Mouse (Mus musculus) heart, embryonic 13.5 days (tissue): ENCODE data around the gene Zfp503. TPM values are rescaled to one million over a fixed set of nuclear protein-coding genes. Genes with fewer than 3 reads are reported as not detected.

Experiments used
- ATAC-seq: fragments of 200-750 bp; cut with Nextera tagmentation; 2 replicates; pipeline ENCODE4 v1.8.0; 2017; ENCODE audit warnings: moderate TSS enrichment; ENCODE audit not compliant: insufficient number of reproducible peaks, low FRiP score, low TSS enrichment; ENCODE audit errors: extremely low read depth
- H3K27ac ChIP-seq: fragments of 300-500 bp; sonication (generic); replicated peaks from 2 replicates; pipeline ENCODE4 v1.5.1; 2015; ENCODE audit warnings: moderate library complexity, mild to moderate bottlenecking, inconsistent platforms
- H3K27me3 ChIP-seq: fragments of 300-500 bp; sonication (generic); replicated peaks from 2 replicates; pipeline ENCODE4 v1.6.1; 2015; ENCODE audit warnings: mild to moderate bottlenecking, inconsistent platforms
- H3K36me3 ChIP-seq: fragments of 300-500 bp; sonication (generic); 2 replicates; pipeline ENCODE4 v1.6.1; 2015; ENCODE audit warnings: mild to moderate bottlenecking, inconsistent platforms
- H3K4me1 ChIP-seq: fragments of 300-500 bp; sonication (generic); 2 replicates; pipeline ENCODE4 v1.6.1; 2015; ENCODE audit warnings: inconsistent platforms
- H3K4me2 ChIP-seq: fragments of 300-500 bp; sonication (generic); 2 replicates; pipeline ENCODE4 v1.6.1; 2015; ENCODE audit warnings: inconsistent platforms, mild to moderate bottlenecking, moderate library complexity
- H3K4me3 ChIP-seq: fragments of 300-500 bp; sonication (generic); 2 replicates; pipeline ENCODE4 v1.5.1; 2015; ENCODE audit warnings: moderate library complexity, mild to moderate bottlenecking, inconsistent platforms
- H3K9ac ChIP-seq: fragments of 300-500 bp; sonication (generic); 2 replicates; pipeline ENCODE4 v1.6.1; 2015; ENCODE audit warnings: inconsistent platforms, mild to moderate bottlenecking, moderate library complexity
- H3K9me3 ChIP-seq: fragments of 300-500 bp; sonication (generic); 2 replicates; pipeline ENCODE4 v1.6.1; 2016; ENCODE audit warnings: inconsistent platforms
- WGBS: fragments of 180-500 bp; shearing (Covaris S2); methylation state at CpG from one replicate; pipeline ENCODE4 v1.1.7; 2015; ENCODE audit warnings: mixed read lengths; 5-methylcytosine and 5-hydroxymethylcytosine counted together
- microRNA-seq: library from miRNA; unstranded; fragments of <30 nt; microRNA quantifications from one replicate; pipeline ENCODE4, GENCODE M21; 2016
- polyA plus RNA-seq: library from polyadenylated mRNA; unstranded; fragments of >200 nt; fragmentation: Nextera tagmentation; extraction: Ambion mirVana; gene quantifications from 2 replicates; pipeline ENCODE4 v1.2.1, GENCODE M21; 2015

Gene Zfp503
- polyA plus RNA-seq, 1 experiment from 2014 or later: 4.2 TPM

DNA sequence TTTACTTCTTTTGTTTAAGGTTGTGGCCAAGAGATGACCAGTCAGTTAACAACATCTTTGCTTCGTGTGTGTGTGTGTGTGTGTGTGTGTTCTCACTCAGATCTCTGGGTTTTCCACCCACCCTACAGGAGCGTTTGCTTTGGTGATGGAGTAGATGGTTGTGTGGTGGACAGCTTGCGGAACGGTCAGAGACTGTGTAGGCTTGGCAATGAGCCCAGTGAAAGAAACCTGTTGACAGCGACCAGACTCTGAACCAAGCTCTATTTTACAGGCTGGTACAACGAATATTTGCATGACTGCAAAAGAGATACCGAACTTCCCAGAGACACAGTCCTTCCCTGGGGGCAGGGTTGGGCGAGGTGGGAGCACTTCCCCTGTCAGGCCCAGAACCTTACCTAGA lies 30.2 kb downstream of the Zfp503 start:
- ATAC-seq: no peak
- H3K27me3 ChIP-seq: no peaks in the 10 kb centered on the region
- 17% methylated on average over 8 of the region's 8 CpGs for WGBS

GRCm38 (mm10) chr14:21958643-21959042 lies 30.8 kb downstream of the Zfp503 start:
- Histone ChIP-seq H3K27ac (no peak overlapping the region), H3K4me3 (no peak overlapping the region), H3K4me2 (no peak overlapping the region), H3K4me1 (peaks cover 18% of the 10 kb centered on the region), H3K9me3 (no peaks in the 10 kb centered on the region), H3K9ac (no peak overlapping the region), H3K36me3 (no peaks in the 10 kb centered on the region), H3K27me3 (no peaks in the 10 kb centered on the region)
- ATAC-seq: no peak
- WGBS: 73% methylated on average over 5 of the region's 5 CpGs

More for the DNA sequence above, 30.2 kb downstream of the Zfp503 start:
- peak overlapping the region; percentile 22; the same call in 1 of the 2 replicates for H3K4me2 ChIP-seq
- no peak overlapping the region for H3K9ac ChIP-seq
- no peaks in the 10 kb centered on the region for H3K36me3 ChIP-seq
- no peaks in the 10 kb centered on the region for H3K9me3 ChIP-seq
- 0 out of 2 replicates have a peak overlapping the region, but pooled peaks have one; percentile 34 for H3K27ac ChIP-seq
- H3K4me1 ChIP-seq: peaks cover 18% of the 10 kb centered on the region
- no peak overlapping the region for H3K4me3 ChIP-seq

- Histone ChIP-seq H3K9me3 (no peaks in the 10 kb centered on the region), H3K4me3 (no peak overlapping the region), H3K27ac (no peak overlapping the region), H3K27me3 (no peaks in the 10 kb centered on the region), H3K4me2 (no peak overlapping the region), H3K4me1 (no peaks in the 10 kb centered on the region), H3K9ac (no peak overlapping the region), H3K36me3 (no peaks in the 10 kb centered on the region)
- ATAC-seq: no peak
- WGBS: 64% methylated on average over 7 of the region's 7 CpGs
Measured at GRCm38 (mm10) chr14:21952541-21952940, 36.9 kb downstream of the Zfp503 start.

DNA sequence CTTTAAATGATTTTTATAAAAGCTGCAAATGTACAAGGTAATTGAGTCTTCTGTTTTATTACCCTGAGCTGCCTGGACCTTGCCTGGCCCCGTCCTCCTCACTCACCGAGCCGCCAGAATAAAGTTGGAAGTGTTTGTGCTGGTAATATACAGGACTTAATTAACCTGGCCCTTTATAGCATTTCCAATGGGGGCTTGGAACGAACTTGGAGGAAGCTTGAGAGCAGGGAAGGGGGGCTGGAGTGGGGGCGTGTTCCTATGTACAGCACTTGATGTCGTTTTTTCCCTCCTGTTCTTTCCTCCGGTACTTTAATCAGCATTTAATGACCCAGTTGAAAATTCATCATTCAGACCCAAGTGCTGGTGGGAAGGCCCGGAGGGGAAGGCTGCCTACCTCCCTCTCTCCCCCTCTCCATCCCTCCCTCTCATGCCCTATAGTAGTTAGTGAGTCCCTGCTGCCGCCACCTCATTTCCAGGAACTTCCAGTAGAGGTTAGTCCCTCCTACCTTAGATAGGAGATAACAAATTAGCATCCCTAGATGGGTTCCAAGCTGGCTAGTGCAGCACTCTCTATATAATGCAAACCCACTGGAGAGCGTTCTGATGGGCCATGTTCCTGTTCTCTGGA lies 37.4 kb downstream of the Zfp503 start:
- no peaks in the 10 kb centered on the region for H3K4me1 ChIP-seq
- H3K9me3 ChIP-seq: no peaks in the 10 kb centered on the region
- H3K27ac ChIP-seq: no peak overlapping the region
- H3K36me3 ChIP-seq: no peaks in the 10 kb centered on the region
- H3K4me2 ChIP-seq: no peak overlapping the region
- WGBS: 73% methylated on average over 10 of the region's 10 CpGs
- no peak overlapping the region for H3K9ac ChIP-seq
- ATAC-seq: no peak
- H3K4me3 ChIP-seq: no peak overlapping the region
- H3K27me3 ChIP-seq: no peaks in the 10 kb centered on the region

GRCm38 (mm10) chr14:21944946-21945345 lies 44.5 kb downstream of the Zfp503 start:
- Histone ChIP-seq H3K27ac (no peak overlapping the region), H3K4me2 (no peak overlapping the region), H3K4me3 (no peak overlapping the region), H3K9ac (no peak overlapping the region), H3K27me3 (no peaks in the 10 kb centered on the region), H3K4me1 (no peaks in the 10 kb centered on the region), H3K36me3 (no peaks in the 10 kb centered on the region), H3K9me3 (peaks cover 5% of the 10 kb centered on the region; the same call in 1 of the 2 replicates)
- ATAC-seq: no peak
- WGBS: 67% methylated on average over 9 of the region's 9 CpGs

DNA sequence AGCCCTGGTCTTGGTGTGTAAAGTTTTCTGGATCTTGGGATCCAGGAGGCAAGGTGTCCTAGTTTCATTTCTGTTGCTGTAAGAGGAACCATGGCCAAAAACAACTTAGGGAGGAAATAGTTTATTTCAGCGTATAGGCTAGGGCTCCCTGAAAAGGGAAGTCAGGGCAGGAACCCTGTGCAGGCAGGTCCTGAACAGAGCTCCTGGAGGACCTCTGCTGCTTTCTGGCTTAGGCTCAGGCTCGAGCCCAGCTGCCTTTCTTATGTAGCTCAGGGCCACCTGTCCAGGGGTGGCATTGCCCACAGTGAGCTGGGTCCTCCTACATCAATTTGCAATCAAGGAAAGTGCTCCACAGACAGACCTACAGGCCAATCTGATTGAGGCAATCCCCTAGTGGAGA lies 47.8 kb downstream of the Zfp503 start:
- Histone ChIP-seq H3K27me3 (no peaks in the 10 kb centered on the region; the same call in 1 of the 2 replicates), H3K4me1 (no peaks in the 10 kb centered on the region), H3K9ac (no peak overlapping the region), H3K27ac (no peak overlapping the region), H3K4me2 (no peak overlapping the region), H3K4me3 (no peak overlapping the region), H3K9me3 (peaks cover 5% of the 10 kb centered on the region; the same call in 1 of the 2 replicates), H3K36me3 (no peaks in the 10 kb centered on the region)
- WGBS: 38% methylated on average over 2 of the region's 2 CpGs
- no peak for ATAC-seq

GRCm38 (mm10) chr14:21937116-21937515 lies 52.3 kb downstream of the Zfp503 start:
- H3K27me3 ChIP-seq: peaks cover 10% of the 10 kb centered on the region; the same call in 1 of the 2 replicates
- no peak for ATAC-seq
- H3K36me3 ChIP-seq: no peaks in the 10 kb centered on the region
- H3K9ac ChIP-seq: no peak overlapping the region
- no peaks in the 10 kb centered on the region for H3K4me1 ChIP-seq
- 76% methylated on average over 2 of the region's 2 CpGs for WGBS
- H3K9me3 ChIP-seq: no peaks in the 10 kb centered on the region
- H3K4me3 ChIP-seq: no peak overlapping the region
- no peak overlapping the region for H3K27ac ChIP-seq
- H3K4me2 ChIP-seq: no peak overlapping the region

DNA sequence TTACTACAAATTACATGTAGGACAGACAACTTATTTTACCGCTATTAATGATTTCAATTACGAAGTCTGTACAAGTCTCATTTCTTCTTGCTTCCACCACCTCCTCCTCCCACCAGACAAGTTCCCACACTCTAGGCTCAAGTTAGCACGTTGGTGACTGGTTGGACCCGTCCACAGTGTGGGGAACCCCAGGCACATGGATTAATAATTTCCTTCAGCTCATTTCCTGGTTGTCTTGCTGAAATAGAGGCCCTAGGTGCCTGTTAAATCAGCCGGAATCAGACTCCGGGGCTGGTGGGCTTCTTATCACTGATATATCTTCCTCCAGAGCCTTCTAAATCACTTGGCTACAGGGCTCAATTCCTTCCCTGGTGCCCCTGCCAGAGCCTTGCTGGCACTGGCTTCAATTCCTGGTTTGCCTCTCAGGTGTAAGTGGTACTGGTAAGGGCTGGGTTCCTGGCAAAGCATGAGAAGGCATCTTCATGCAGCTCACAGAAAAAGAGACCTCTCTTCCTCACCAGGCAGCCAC lies 53.2 kb downstream of the Zfp503 start:
- Histone ChIP-seq H3K27ac (no peak overlapping the region), H3K9ac (no peak overlapping the region)
- 70% methylated on average over 6 of the region's 6 CpGs for WGBS

More for the DNA sequence above, 53.2 kb downstream of the Zfp503 start:
- Histone ChIP-seq H3K4me3 (no peak overlapping the region), H3K4me1 (no peaks in the 10 kb centered on the region), H3K36me3 (no peaks in the 10 kb centered on the region), H3K4me2 (no peak overlapping the region), H3K27me3 (peaks cover 13% of the 10 kb centered on the region; the same call in 1 of the 2 replicates), H3K9me3 (no peaks in the 10 kb centered on the region)
- ATAC-seq: no peak

Small RNA genes lying within 50 kb of the gene (microRNA-seq; reads per million reads assigned to microRNA genes)
- not detected for gene Gm27532

Other genes starting within 250 kb of the Zfp503 start
- 8.2 and 9.2 TPM in 2 replicates for gene Samd8, start 239.1 kb downstream of the Zfp503 start, polyA plus RNA-seq
- gene Dusp13, start 238.4 kb downstream of the Zfp503 start, polyA plus RNA-seq: not detected in 2 replicates
- gene Vdac2, start 164.4 kb downstream of the Zfp503 start, polyA plus RNA-seq: 414 and 475 TPM in 2 replicates
- 36.7 and 44.7 TPM in 2 replicates for gene Comtd1, start 140.6 kb downstream of the Zfp503 start, polyA plus RNA-seq
- 0.43 and 0.60 TPM in 2 replicates for gene Lrmda, start 30.1 kb upstream of the Zfp503 start, polyA plus RNA-seq